8 mouse cellular contexts compared by ENCODE assay signal in genomic region chr16:87796514-87797248, GRCm38 (mm10).
DNase-seq lines count a peak whose midpoint lies in the region; ATAC-seq and TF ChIP-seq lines count a peak whose summit lies in the region.

No protein-coding gene starts in this region.

- WGBS in embryonic facial prominence, embryonic 10.5 days, result 8% methylated on average over 20 of the region's 20 CpGs
- WGBS in heart, embryonic 14.5 days, result 5% methylated on average over 20 of the region's 20 CpGs
- 9% methylated on average over 20 of the region's 20 CpGs for whole genome bisulfite sequencing in kidney, embryonic 15.5 days
- WGBS in liver, embryonic 11.5 days, result 9% methylated on average over 20 of the region's 20 CpGs
- WGBS in midbrain, postnatal 0 days, result 4% methylated on average over 20 of the region's 20 CpGs

- peak overlapping the region; percentile 53 for H3K4me3 ChIP-seq in embryonic facial prominence, embryonic 10.5 days
- H3K4me3 ChIP-seq in heart, embryonic 14.5 days (ENCODE audit: control insufficient read depth in 1 of 2, insufficient read depth in 1 of 2, low read depth in 1 of 2, low read length in 2 of 2), result peak overlapping the region; percentile 39 to 42
- peak overlapping the region; percentile 34 for H3K4me3 ChIP-seq in kidney, embryonic 15.5 days (replicated peaks)
- H3K4me3 ChIP-seq in liver, embryonic 11.5 days (ENCODE audit: low read depth, low read length), result peak overlapping the region; percentile 35
- H3K4me3 ChIP-seq in midbrain, postnatal 0 days (ENCODE audit: low read depth, low read length), result peak overlapping the region; percentile 28

- H3K9ac ChIP-seq in heart, embryonic 14.5 days (ENCODE audit: low read length), result peak overlapping the region; percentile 61
- no peak overlapping the region for H3K9ac ChIP-seq in kidney, embryonic 15.5 days
- peak overlapping the region; percentile 2; the same call in 1 of the 2 replicates for H3K9ac ChIP-seq in liver, embryonic 11.5 days (ENCODE audit: low read depth, low read length)
- H3K9ac ChIP-seq in midbrain, postnatal 0 days (replicated peaks; ENCODE audit: low read length, poor library complexity, severe bottlenecking), result 0 out of 2 replicates have a peak overlapping the region, but pooled peaks have one; percentile 5

- peak; percentile 22 for DNase-seq in layer of hippocampus, adult 11-12 months (ENCODE audit: low spot score)
- no peak for DNase-seq in layer of hippocampus, adult 9-10 months (ENCODE audit: low spot score)
- DNase-seq in embryonic facial prominence, embryonic 10.5 days (ENCODE audit: low spot score), result peak; percentile 49
- DNase-seq in liver, embryonic 11.5 days (ENCODE audit: low spot score), result peak; percentile 48
- DNase-seq in midbrain, postnatal 0 days (ENCODE audit: low spot score), result peak; percentile 90
- DNase-seq in testis, postnatal 14 days (ENCODE audit: low spot score), result peak; percentile 9

- peak overlapping the region; percentile 74 for H3K4me2 ChIP-seq in heart, embryonic 14.5 days (ENCODE audit: low read length)
- peak overlapping the region; percentile 60 for H3K4me2 ChIP-seq in kidney, embryonic 15.5 days
- peak overlapping the region; percentile 67 for H3K4me2 ChIP-seq in liver, embryonic 11.5 days
- peak overlapping the region; percentile 50 for H3K4me2 ChIP-seq in midbrain, postnatal 0 days (ENCODE audit: low read depth, low read length, poor library complexity, severe bottlenecking)

- 0 out of 2 replicates have a peak, but pooled peaks have one; percentile 64 for ATAC-seq in heart, embryonic 14.5 days (ENCODE audit: insufficient number of reproducible peaks, insufficient read depth, low FRiP score, low read depth)
- ATAC-seq in kidney, embryonic 15.5 days (replicated peaks; ENCODE audit: low FRiP score), result peak; percentile 92
- no peak for ATAC-seq in liver, embryonic 11.5 days (replicated peaks; ENCODE audit: low FRiP score)
- peak; percentile 79 for ATAC-seq in midbrain, postnatal 0 days (ENCODE audit: low FRiP score)

- 0 out of 2 replicates have a peak, but pooled peaks cover 22% of the 10 kb centered on the region for H3K27me3 ChIP-seq in embryonic facial prominence, embryonic 10.5 days (replicated peaks; ENCODE audit: low read depth, poor library complexity, severe bottlenecking)
- no peaks in the 10 kb centered on the region for H3K27me3 ChIP-seq in heart, embryonic 14.5 days (ENCODE audit: control insufficient read depth, insufficient read depth, low read length)
- H3K27me3 ChIP-seq in kidney, embryonic 15.5 days, result no peaks in the 10 kb centered on the region
- no peaks in the 10 kb centered on the region for H3K27me3 ChIP-seq in liver, embryonic 11.5 days (replicated peaks; ENCODE audit: control insufficient read depth, insufficient read depth, low read length)
- H3K27me3 ChIP-seq in midbrain, postnatal 0 days (ENCODE audit: insufficient read depth, low read length), result no peaks in the 10 kb centered on the region

- H3K9me3 ChIP-seq in embryonic facial prominence, embryonic 10.5 days, result no peaks in the 10 kb centered on the region
- H3K9me3 ChIP-seq in heart, embryonic 14.5 days (ENCODE audit: control insufficient read depth, low read length), result no peaks in the 10 kb centered on the region
- no peaks in the 10 kb centered on the region for H3K9me3 ChIP-seq in kidney, embryonic 15.5 days (replicated peaks)
- no peaks in the 10 kb centered on the region for H3K9me3 ChIP-seq in liver, embryonic 11.5 days (ENCODE audit: control insufficient read depth, low read length)
- H3K9me3 ChIP-seq in midbrain, postnatal 0 days (ENCODE audit: low read length), result no peaks in the 10 kb centered on the region

- no peak overlapping the region; the same call in 1 of the 2 replicates for H3K27ac ChIP-seq in embryonic facial prominence, embryonic 10.5 days (replicated peaks)
- H3K27ac ChIP-seq in heart, embryonic 14.5 days (replicated peaks in 1 of 2; ENCODE audit: control insufficient read depth in 1 of 2, insufficient read depth in 1 of 2, low read depth in 2 of 2, low read length in 2 of 2), result no peak overlapping the region
- peak overlapping the region; percentile 66 for H3K27ac ChIP-seq in kidney, embryonic 15.5 days
- H3K27ac ChIP-seq in liver, embryonic 11.5 days (ENCODE audit: low read depth, low read length), result no peak overlapping the region
- H3K27ac ChIP-seq in midbrain, postnatal 0 days (ENCODE audit: low read depth, low read length), result no peak overlapping the region

- no peaks in the 10 kb centered on the region for H3K36me3 ChIP-seq in embryonic facial prominence, embryonic 10.5 days (replicated peaks)
- no peaks in the 10 kb centered on the region for H3K36me3 ChIP-seq in heart, embryonic 14.5 days (ENCODE audit: control insufficient read depth, insufficient read depth, low read length)
- no peaks in the 10 kb centered on the region for H3K36me3 ChIP-seq in kidney, embryonic 15.5 days
- no peaks in the 10 kb centered on the region for H3K36me3 ChIP-seq in liver, embryonic 11.5 days (ENCODE audit: control insufficient read depth, insufficient read depth, low read length)
- no peaks in the 10 kb centered on the region for H3K36me3 ChIP-seq in midbrain, postnatal 0 days (ENCODE audit: insufficient read depth, low read length)

- TF ChIP-seq CTCF in midbrain, postnatal 0 days (IDR thresholded peaks at IDR 0.05), result no peak

- peaks cover 6% of the 10 kb centered on the region for H3K4me1 ChIP-seq in embryonic facial prominence, embryonic 10.5 days
- H3K4me1 ChIP-seq in heart, embryonic 14.5 days (ENCODE audit: control insufficient read depth in 2 of 2, insufficient read depth in 2 of 2, low read length in 2 of 2), result 0 out of 4 replicates have a peak, but pooled peaks cover 0 to 3% of the 10 kb centered on the region in 2 experiments
- H3K4me1 ChIP-seq in kidney, embryonic 15.5 days, result peaks cover 12% of the 10 kb centered on the region
- no peaks in the 10 kb centered on the region for H3K4me1 ChIP-seq in liver, embryonic 11.5 days (replicated peaks; ENCODE audit: control insufficient read depth, insufficient read depth, low read length)
- H3K4me1 ChIP-seq in midbrain, postnatal 0 days (ENCODE audit: insufficient read depth, low read length), result no peaks in the 10 kb centered on the region; the same call in 1 of the 2 replicates
